Mouse (Mus musculus) liver, adult 2 months (tissue): ENCODE measurements at regions not wholly inside any gene's neighbourhood (a gene's known extent, or its start where the extent isn't known, plus 50 kb on each side); places are given as distances from the start of the nearest gene placed in this dataset.

Experiments used
- DNase-seq: peaks from one replicate; pipeline ENCODE4 v3.0.0-alpha.2; 2011; ENCODE audit warnings: low read depth, low spot score; ENCODE audit errors: extremely low read depth
- H3K27ac ChIP-seq: fragments of 200-500 bp; replicated peaks from 2 replicates; pipeline ENCODE4 v1.5.1; 2012; ENCODE audit warnings: low read depth, mild to moderate bottlenecking, control low read depth, inconsistent platforms, low read length; ENCODE audit not compliant: insufficient read depth
- H3K27me3 ChIP-seq: fragments of 200-500 bp; 2 replicates; pipeline ENCODE4 v1.6.1; 2012; ENCODE audit warnings: mild to moderate bottlenecking, moderate library complexity, low read length, inconsistent platforms; ENCODE audit not compliant: control insufficient read depth, insufficient read depth
- H3K36me3 ChIP-seq: fragments of 200-500 bp; 2 replicates; pipeline ENCODE4 v1.6.1; 2012; ENCODE audit warnings: low read length, inconsistent platforms; ENCODE audit not compliant: control insufficient read depth, insufficient read depth
- H3K4me1 ChIP-seq: fragments of 200-500 bp; 2 replicates; pipeline ENCODE4 v1.6.1; 2011; ENCODE audit warnings: low read length; ENCODE audit not compliant: control insufficient read depth, insufficient read depth
- H3K4me3 ChIP-seq: fragments of 200-500 bp; 2 replicates; pipeline ENCODE4 v1.5.1; 2011; ENCODE audit warnings: low read depth, mild to moderate bottlenecking, control low read depth, low read length, moderate library complexity; ENCODE audit not compliant: insufficient read depth
- H3K79me2 ChIP-seq: fragments of 200-500 bp; 2 replicates; pipeline ENCODE4 v1.6.1; 2012; ENCODE audit warnings: inconsistent platforms, mild to moderate bottlenecking, low read length, moderate library complexity; ENCODE audit not compliant: control insufficient read depth, insufficient read depth
- H3K9ac ChIP-seq: fragments of 200-500 bp; 2 replicates; pipeline ENCODE4 v1.6.1; 2012; ENCODE audit warnings: low read depth, mild to moderate bottlenecking, control low read depth, inconsistent platforms, low read length
- CTCF ChIP-seq: fragments of 200-500 bp; IDR thresholded peaks from 2 replicates; pipeline ENCODE4 v1.5.1; 2011; ENCODE audit warnings: low read depth, low read length, control low read depth
- POLR2A ChIP-seq: fragments of 200-500 bp; IDR thresholded peaks from 2 replicates; pipeline ENCODE4 v1.6.1; 2011; ENCODE audit warnings: low read length, control low read depth; ENCODE audit not compliant: insufficient read depth; ENCODE audit errors: extremely low read depth
- WGBS: fragments of 180-500 bp; shearing (Covaris S2); methylation state at CpG from one replicate; pipeline ENCODE4 v1.1.7; 2018; 5-methylcytosine and 5-hydroxymethylcytosine counted together

DNA sequence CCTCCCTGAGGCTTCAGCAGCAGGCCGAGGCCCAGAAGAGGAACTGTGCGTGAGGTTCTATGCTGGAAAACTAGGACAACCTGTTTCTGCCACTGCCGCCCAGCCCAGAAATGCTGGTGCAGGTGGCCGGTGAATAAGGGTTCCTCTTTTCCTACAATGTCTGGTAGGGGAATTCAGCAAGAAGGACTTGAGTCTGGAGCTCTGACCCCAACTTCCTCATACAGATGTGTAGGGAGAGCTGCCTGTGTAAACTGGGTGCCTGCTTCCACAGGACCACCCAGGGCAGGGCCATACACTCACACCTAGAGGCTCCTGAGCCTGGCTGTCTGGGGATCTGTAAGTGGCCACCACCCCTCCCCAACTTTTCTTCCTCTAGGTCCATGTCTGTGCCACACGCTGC, 60.3 kb upstream of the Id2 start:
- no peak overlapping the region for H3K9ac ChIP-seq
- H3K4me3 ChIP-seq = no peak overlapping the region
- no peak overlapping the region for H3K27ac ChIP-seq
- H3K4me1 ChIP-seq = peaks cover 8% of the 10 kb centered on the region
- no peaks in the 10 kb centered on the region for H3K36me3 ChIP-seq
- WGBS = 90% methylated on average over 5 of the region's 5 CpGs
- no peaks in the 10 kb centered on the region for H3K27me3 ChIP-seq
- no peak for DNase-seq
- no peaks in the 10 kb centered on the region for H3K79me2 ChIP-seq
- TF ChIP-seq POLR2A = no peak
- TF ChIP-seq CTCF = no peak

DNA sequence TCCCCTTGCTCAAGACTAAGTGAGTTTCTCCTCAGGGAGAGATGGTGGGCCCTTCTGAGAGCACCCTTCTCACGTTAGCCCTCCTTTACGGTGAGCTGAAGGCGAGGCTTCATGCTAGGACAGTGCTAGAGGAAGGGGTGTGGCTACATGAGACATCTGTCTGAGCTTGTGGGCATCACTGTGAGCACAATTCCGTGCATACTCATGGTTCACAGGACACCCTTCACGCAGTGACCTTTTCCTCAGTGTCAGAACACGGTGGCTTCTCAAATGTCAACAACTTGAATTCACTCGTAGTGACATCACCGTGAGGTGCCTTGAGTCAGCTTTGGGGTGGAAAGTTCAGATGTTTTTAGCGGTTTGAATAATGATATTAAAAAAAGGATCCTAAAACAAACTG, 58.5 kb upstream of the Id2 start:
- Histone ChIP-seq H3K4me3 (no peak overlapping the region), H3K27me3 (no peaks in the 10 kb centered on the region), H3K4me1 (no peaks in the 10 kb centered on the region), H3K27ac (no peak overlapping the region), H3K79me2 (no peaks in the 10 kb centered on the region), H3K9ac (no peak overlapping the region), H3K36me3 (no peaks in the 10 kb centered on the region)
- no peak for DNase-seq
- WGBS = 82% methylated on average over 9 of the region's 9 CpGs
- TF ChIP-seq CTCF (no peak), POLR2A (no peak)

DNA sequence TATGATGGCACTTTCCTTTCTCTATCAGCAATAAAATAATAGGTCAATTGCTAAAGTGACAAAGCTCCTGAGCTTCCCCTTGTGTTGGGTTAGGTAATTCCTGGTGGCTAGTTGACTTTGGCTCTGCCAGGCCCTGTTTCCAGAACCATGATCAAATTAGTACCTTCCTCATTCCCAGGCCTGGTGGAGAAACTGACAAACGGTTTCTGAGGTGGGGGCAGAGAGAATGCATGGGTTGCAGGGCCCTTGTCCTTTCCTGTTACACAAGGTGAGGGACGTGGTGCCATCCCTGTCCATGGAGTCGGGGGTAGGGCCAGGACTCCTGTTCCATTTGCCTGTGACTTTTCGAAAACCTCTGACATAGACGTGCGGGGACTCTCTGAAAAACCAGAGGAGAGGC, 51.2 kb upstream of the Id2 start:
- H3K36me3 ChIP-seq = no peaks in the 10 kb centered on the region
- no peak overlapping the region for H3K4me3 ChIP-seq
- H3K27ac ChIP-seq = no peak overlapping the region
- H3K4me1 ChIP-seq = peaks cover 15% of the 10 kb centered on the region
- DNase-seq = no peak
- no peaks in the 10 kb centered on the region for H3K79me2 ChIP-seq
- no peak for TF ChIP-seq POLR2A
- TF ChIP-seq CTCF = no peak
- WGBS = 91% methylated on average over 6 of the region's 6 CpGs
- H3K9ac ChIP-seq = no peak overlapping the region
- H3K27me3 ChIP-seq = no peaks in the 10 kb centered on the region
